In the genomic region with DNA sequence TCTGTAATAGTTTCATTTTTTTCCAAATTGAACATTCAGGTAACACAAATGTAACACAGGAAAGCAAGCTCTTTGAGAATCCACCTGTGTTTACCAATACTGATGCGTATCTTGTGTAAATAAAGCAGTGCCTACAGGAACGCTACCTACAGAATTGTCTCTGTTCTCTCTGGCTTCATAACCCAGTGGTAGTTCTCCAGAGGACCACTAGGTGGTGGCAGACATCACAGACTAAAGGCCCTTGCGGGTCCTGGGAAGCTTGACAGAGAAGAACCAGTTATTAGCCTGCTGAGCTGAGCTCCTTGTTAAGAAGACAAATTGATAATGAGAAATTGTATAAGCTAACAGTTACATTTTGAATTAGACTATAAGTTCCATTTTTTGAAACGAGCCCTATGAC, we compare ENCODE assay signal across 8 mouse cellular contexts. TPM values are rescaled to one million over a fixed set of nuclear protein-coding genes. Genes with fewer than 3 reads are reported as not detected.
DNase-seq lines count a peak whose midpoint lies in the region; ATAC-seq and TF ChIP-seq lines count a peak whose summit lies in the region.

No protein-coding gene starts in this region.

- no peak overlapping the region for H3K27ac ChIP-seq in lung, postnatal 0 days (ENCODE audit: low read length)

- H3K9ac ChIP-seq in lung, postnatal 0 days (replicated peaks; ENCODE audit: low read depth) = no peak overlapping the region

- H3K4me2 ChIP-seq in lung, postnatal 0 days (replicated peaks; ENCODE audit: low read depth, low read length) = no peak overlapping the region

- peak; percentile 53 for ATAC-seq in lung, postnatal 0 days

- TF ChIP-seq EP300 in lung, postnatal 0 days (IDR thresholded peaks at IDR 0.05) = no peak

- DNase-seq in adrenal gland, adult (ENCODE audit: inconsistent age in 2 of 2, low spot score in 1 of 2) = peak; percentile 48 to 79
- no peak for DNase-seq in adrenal gland, adult 8-10 months
- DNase-seq in adipocyte (ENCODE audit: low spot score) = peak; percentile 78
- peak; percentile 82 for DNase-seq in embryo, embryonic 10 days (ENCODE audit: low spot score)
- peak; percentile 46 to 74 for DNase-seq in heart, postnatal 14 days
- peak; percentile 72 for DNase-seq in layer of hippocampus, adult 11-12 months (ENCODE audit: low spot score)
- DNase-seq in lung, postnatal 0 days (ENCODE audit: low spot score) = peak; percentile 85
- peak; percentile 61 for DNase-seq in retina, postnatal 7 days (ENCODE audit: low read depth, low spot score)

- intact Hi-C loops in heart, postnatal 14 days (cut with DNase I) = loop anchor here (1.0 to 5.0 kb wide), 2 partner anchors 272 to 319 kb away; no protein-coding TSS in a partner anchor

- peaks cover 19% of the 10 kb centered on the region; the same call in 1 of the 2 replicates for H3K36me3 ChIP-seq in lung, postnatal 0 days (ENCODE audit: insufficient read depth, low read length)

- no peaks in the 10 kb centered on the region for H3K9me3 ChIP-seq in lung, postnatal 0 days (ENCODE audit: low read length)

- WGBS in lung, postnatal 0 days = 19% methylated on average over 4 of the region's 4 CpGs

- H3K4me1 ChIP-seq in lung, postnatal 0 days (ENCODE audit: insufficient read depth, low read depth, low read length) = no peaks in the 10 kb centered on the region

- TF ChIP-seq CTCF in lung, postnatal 0 days (IDR thresholded peaks at IDR 0.05) = peak; percentile 96

- H3K4me3 ChIP-seq in lung, postnatal 0 days (ENCODE audit: low read depth, low read length) = no peak overlapping the region

- no peaks in the 10 kb centered on the region for H3K27me3 ChIP-seq in lung, postnatal 0 days (replicated peaks; ENCODE audit: insufficient read depth, low read length)

RNA-seq across cellular contexts. Expression of gene Stard3nl, which starts 30.0 kb away (rescaled TPM):
- total RNA-seq in adrenal gland, adult 8-10 months (2022) = 10 to 100 TPM; 37.0 to 46.0 (median 38.9) TPM
- total RNA-seq in heart, postnatal 14 days (2021) = 10 to 100 TPM; 15.4 to 17.8 TPM
- polyA plus RNA-seq in lung, postnatal 0 days (2015; fragmentation: Nextera tagmentation; extraction: Ambion mirVana) = 151 and 159 TPM in 2 replicates
